Mouse (Mus musculus) liver, adult 2 months (tissue): Measurements from ENCODE around the gene Il17rd. TPM values are rescaled to one million over a fixed set of nuclear protein-coding genes. Genes with fewer than 3 reads are reported as not detected.

Experiments used
- DNase-seq: peaks from one replicate; pipeline ENCODE4 v3.0.0-alpha.2; 2011; ENCODE audit warnings: low read depth, low spot score; ENCODE audit errors: extremely low read depth
- H3K27ac ChIP-seq: fragments of 200-500 bp; replicated peaks from 2 replicates; pipeline ENCODE4 v1.5.1; 2012; ENCODE audit warnings: low read depth, mild to moderate bottlenecking, control low read depth, inconsistent platforms, low read length; ENCODE audit not compliant: insufficient read depth
- H3K27me3 ChIP-seq: fragments of 200-500 bp; 2 replicates; pipeline ENCODE4 v1.6.1; 2012; ENCODE audit warnings: mild to moderate bottlenecking, moderate library complexity, low read length, inconsistent platforms; ENCODE audit not compliant: control insufficient read depth, insufficient read depth
- H3K36me3 ChIP-seq: fragments of 200-500 bp; 2 replicates; pipeline ENCODE4 v1.6.1; 2012; ENCODE audit warnings: low read length, inconsistent platforms; ENCODE audit not compliant: control insufficient read depth, insufficient read depth
- H3K4me1 ChIP-seq: fragments of 200-500 bp; 2 replicates; pipeline ENCODE4 v1.6.1; 2011; ENCODE audit warnings: low read length; ENCODE audit not compliant: control insufficient read depth, insufficient read depth
- H3K4me3 ChIP-seq: fragments of 200-500 bp; 2 replicates; pipeline ENCODE4 v1.5.1; 2011; ENCODE audit warnings: low read depth, mild to moderate bottlenecking, control low read depth, low read length, moderate library complexity; ENCODE audit not compliant: insufficient read depth
- H3K79me2 ChIP-seq: fragments of 200-500 bp; 2 replicates; pipeline ENCODE4 v1.6.1; 2012; ENCODE audit warnings: inconsistent platforms, mild to moderate bottlenecking, low read length, moderate library complexity; ENCODE audit not compliant: control insufficient read depth, insufficient read depth
- H3K9ac ChIP-seq: fragments of 200-500 bp; 2 replicates; pipeline ENCODE4 v1.6.1; 2012; ENCODE audit warnings: low read depth, mild to moderate bottlenecking, control low read depth, inconsistent platforms, low read length
- CTCF ChIP-seq: fragments of 200-500 bp; IDR thresholded peaks from 2 replicates; pipeline ENCODE4 v1.5.1; 2011; ENCODE audit warnings: low read depth, low read length, control low read depth
- POLR2A ChIP-seq: fragments of 200-500 bp; IDR thresholded peaks from 2 replicates; pipeline ENCODE4 v1.6.1; 2011; ENCODE audit warnings: low read length, control low read depth; ENCODE audit not compliant: insufficient read depth; ENCODE audit errors: extremely low read depth
- WGBS: fragments of 180-500 bp; shearing (Covaris S2); methylation state at CpG from one replicate; pipeline ENCODE4 v1.1.7; 2018; 5-methylcytosine and 5-hydroxymethylcytosine counted together
- polyA plus RNA-seq: library from polyadenylated mRNA; depleted of rRNA; stranded (reverse); fragments of >200 nt; gene quantifications from 2 replicates; pipeline ENCODE4 v1.2.3, GENCODE M21; 2012
- total RNA-seq: library from RNA; depleted of rRNA; stranded (reverse); fragments of >200 nt; gene quantifications from 2 replicates; pipeline ENCODE4 v1.2.3, GENCODE M21; 2014

Gene Il17rd
- total and polyA plus RNA-seq, 2 experiments, result 0.16 to 0.55 TPM

- Histone ChIP-seq H3K79me2 (no peaks in the 10 kb centered on the region), H3K27me3 (no peaks in the 10 kb centered on the region), H3K9ac (no peak overlapping the region), H3K4me1 (peaks cover 4% of the 10 kb centered on the region), H3K36me3 (no peaks in the 10 kb centered on the region), H3K4me3 (no peak overlapping the region), H3K27ac (no peak overlapping the region)
- WGBS, result 71% methylated on average over 3 of the region's 3 CpGs
- TF ChIP-seq CTCF (no peak), POLR2A (no peak)
- DNase-seq, result no peak
Measured at GRCm38 (mm10) chr14:27070128-27070527, 31.4 kb downstream of the Il17rd start.

GRCm38 (mm10) chr14:27070758-27071157 lies 32.0 kb downstream of the Il17rd start:
- Histone ChIP-seq H3K79me2 (no peaks in the 10 kb centered on the region), H3K4me3 (no peak overlapping the region), H3K36me3 (no peaks in the 10 kb centered on the region), H3K4me1 (peaks cover 4% of the 10 kb centered on the region), H3K27me3 (no peaks in the 10 kb centered on the region), H3K27ac (no peak overlapping the region), H3K9ac (no peak overlapping the region)
- no peak for DNase-seq
- TF ChIP-seq CTCF (no peak), POLR2A (no peak)
- 81% methylated on average over 9 of the region's 9 CpGs for WGBS

GRCm38 (mm10) chr14:27071985-27072384 lies 33.2 kb downstream of the Il17rd start:
- Histone ChIP-seq H3K27me3 (no peaks in the 10 kb centered on the region), H3K36me3 (no peaks in the 10 kb centered on the region), H3K4me3 (no peak overlapping the region), H3K79me2 (no peaks in the 10 kb centered on the region), H3K27ac (no peak overlapping the region), H3K9ac (no peak overlapping the region), H3K4me1 (peaks cover 4% of the 10 kb centered on the region)
- 8% methylated on average over 3 of the region's 3 CpGs for WGBS
- DNase-seq, result peak; percentile 73
- TF ChIP-seq POLR2A, result no peak

GRCm38 (mm10) chr14:27075084-27075483 lies 36.3 kb downstream of the Il17rd start:
- Histone ChIP-seq H3K4me1 (peaks cover 4% of the 10 kb centered on the region), H3K4me3 (no peak overlapping the region), H3K27me3 (no peaks in the 10 kb centered on the region), H3K36me3 (no peaks in the 10 kb centered on the region), H3K27ac (no peak overlapping the region), H3K79me2 (no peaks in the 10 kb centered on the region), H3K9ac (no peak overlapping the region)
- WGBS, result 80% methylated on average over 6 of the region's 6 CpGs
- DNase-seq, result no peak
- TF ChIP-seq POLR2A, result no peak
- no peak for TF ChIP-seq CTCF

- H3K79me2 ChIP-seq, result no peaks in the 10 kb centered on the region
- H3K4me3 ChIP-seq, result no peak overlapping the region
- peaks cover 4% of the 10 kb centered on the region for H3K4me1 ChIP-seq
- 92% methylated on average over 8 of the region's 8 CpGs for WGBS
- no peak overlapping the region for H3K9ac ChIP-seq
- no peak for DNase-seq
- no peak overlapping the region for H3K27ac ChIP-seq
- H3K36me3 ChIP-seq, result no peaks in the 10 kb centered on the region
- TF ChIP-seq CTCF, result no peak
- no peaks in the 10 kb centered on the region for H3K27me3 ChIP-seq
Measured at GRCm38 (mm10) chr14:27075909-27076521, 37.3 kb downstream of the Il17rd start.

GRCm38 (mm10) chr14:27076522-27076920 lies 37.8 kb downstream of the Il17rd start:
- Histone ChIP-seq H3K9ac (no peak overlapping the region), H3K4me3 (no peak overlapping the region), H3K4me1 (peaks cover 4% of the 10 kb centered on the region), H3K27ac (no peak overlapping the region), H3K79me2 (no peaks in the 10 kb centered on the region), H3K36me3 (no peaks in the 10 kb centered on the region), H3K27me3 (no peaks in the 10 kb centered on the region)
- 93% methylated on average over 2 of the region's 2 CpGs for WGBS
- TF ChIP-seq CTCF (no peak), POLR2A (no peak)
- no peak for DNase-seq
